Mouse (Mus musculus) forebrain, embryonic 10.5 days (tissue): ENCODE data around the gene Tmem164. TPM values are rescaled to one million over a fixed set of nuclear protein-coding genes. Genes with fewer than 3 reads are reported as not detected.

ENCODE experiments used
- DNase-seq: peaks from one replicate; pipeline ENCODE4 v3.0.0-alpha.2; 2017; ENCODE audit warnings: low spot score; ENCODE audit errors: extremely low spot score
- H3K27ac ChIP-seq: fragments of 300-500 bp; sonication (generic); 2 replicates; pipeline ENCODE4 v1.5.1; 2016; ENCODE audit warnings: mild to moderate bottlenecking
- H3K27me3 ChIP-seq: fragments of 300-500 bp; sonication (generic); 2 replicates; pipeline ENCODE4 v1.6.1; 2016; ENCODE audit warnings: mild to moderate bottlenecking; ENCODE audit not compliant: poor library complexity, severe bottlenecking
- H3K36me3 ChIP-seq: fragments of 300-500 bp; sonication (generic); replicated peaks from 2 replicates; pipeline ENCODE4 v1.6.1; 2016; ENCODE audit warnings: mild to moderate bottlenecking, moderate library complexity
- H3K4me1 ChIP-seq: fragments of 300-500 bp; sonication (generic); 2 replicates; pipeline ENCODE4 v1.6.1; 2016
- H3K4me3 ChIP-seq: fragments of 300-500 bp; sonication (generic); 2 replicates; pipeline ENCODE4 v1.5.1; 2016; ENCODE audit warnings: mild to moderate bottlenecking, moderate library complexity
- H3K9me3 ChIP-seq: fragments of 300-500 bp; sonication (generic); 2 replicates; pipeline ENCODE4 v1.6.1; 2016; ENCODE audit warnings: mild to moderate bottlenecking, moderate library complexity
- WGBS: fragments of 180-500 bp; shearing (Covaris S2); methylation state at CpG from one replicate; pipeline ENCODE4 v1.1.7; 2016; 5-methylcytosine and 5-hydroxymethylcytosine counted together
- polyA plus RNA-seq: library from polyadenylated mRNA; unstranded; fragments of >200 nt; fragmentation: Nextera tagmentation; extraction: Ambion mirVana; gene quantifications from 2 replicates; pipeline ENCODE4 v1.2.1, GENCODE M21; 2016

Gene Tmem164
- polyA plus RNA-seq, 1 experiment from 2014 or later: 67.4 TPM

GRCm38 (mm10) chrX:142727847-142728246, 46.6 kb downstream of the Tmem164 start:
- 63% methylated on average over 6 of the region's 6 CpGs for WGBS
- H3K36me3 ChIP-seq: no peaks in the 10 kb centered on the region
- no peak for DNase-seq
- H3K27ac ChIP-seq: no peak overlapping the region
- H3K4me1 ChIP-seq: peaks cover 43% of the 10 kb centered on the region
- no peaks in the 10 kb centered on the region for H3K9me3 ChIP-seq
- H3K27me3 ChIP-seq: peaks cover 100% of the 10 kb centered on the region
- H3K4me3 ChIP-seq: no peak overlapping the region

GRCm38 (mm10) chrX:142729040-142729439, 47.8 kb downstream of the Tmem164 start:
- 92% methylated on average over 1 of the region's 1 CpGs for WGBS
- Histone ChIP-seq H3K27ac (no peak overlapping the region), H3K4me1 (peaks cover 43% of the 10 kb centered on the region), H3K4me3 (no peak overlapping the region), H3K9me3 (no peaks in the 10 kb centered on the region), H3K36me3 (no peaks in the 10 kb centered on the region), H3K27me3 (peaks cover 100% of the 10 kb centered on the region)
- no peak for DNase-seq

GRCm38 (mm10) chrX:142729482-142729881, 48.3 kb downstream of the Tmem164 start:
- no peak for DNase-seq
- Histone ChIP-seq H3K4me1 (peaks cover 43% of the 10 kb centered on the region), H3K27me3 (peaks cover 100% of the 10 kb centered on the region), H3K9me3 (no peaks in the 10 kb centered on the region), H3K36me3 (no peaks in the 10 kb centered on the region), H3K4me3 (no peak overlapping the region), H3K27ac (no peak overlapping the region)
- 86% methylated on average over 2 of the region's 2 CpGs for WGBS

- Histone ChIP-seq H3K27ac (no peak overlapping the region), H3K4me1 (peaks cover 6% of the 10 kb centered on the region), H3K4me3 (no peak overlapping the region), H3K36me3 (no peaks in the 10 kb centered on the region; the same call in 1 of the 2 replicates), H3K9me3 (no peaks in the 10 kb centered on the region), H3K27me3 (peaks cover 88% of the 10 kb centered on the region)
- WGBS: 82% methylated on average over 4 of the region's 4 CpGs
- DNase-seq: no peak
Observed at GRCm38 (mm10) chrX:142737099-142737498, 55.9 kb downstream of the Tmem164 start.

- WGBS: 77% methylated on average over 6 of the region's 6 CpGs
- peaks cover 87% of the 10 kb centered on the region for H3K27me3 ChIP-seq
- no peak overlapping the region for H3K4me3 ChIP-seq
- H3K4me1 ChIP-seq: no peaks in the 10 kb centered on the region
- no peaks in the 10 kb centered on the region for H3K9me3 ChIP-seq
- H3K27ac ChIP-seq: no peak overlapping the region
- DNase-seq: no peak
- no peaks in the 10 kb centered on the region; the same call in 1 of the 2 replicates for H3K36me3 ChIP-seq
Observed at GRCm38 (mm10) chrX:142737719-142738118, 56.5 kb downstream of the Tmem164 start.

- H3K27me3 ChIP-seq: peaks cover 58% of the 10 kb centered on the region
- H3K36me3 ChIP-seq: peaks cover 5% of the 10 kb centered on the region; the same call in 1 of the 2 replicates
- H3K4me3 ChIP-seq: no peak overlapping the region
- no peaks in the 10 kb centered on the region for H3K9me3 ChIP-seq
- DNase-seq: no peak
- 0 out of 2 replicates have a peak, but pooled peaks cover 6% of the 10 kb centered on the region for H3K4me1 ChIP-seq
- H3K27ac ChIP-seq: no peak overlapping the region
Observed at GRCm38 (mm10) chrX:142747428-142747827, 66.2 kb downstream of the Tmem164 start.

GRCm38 (mm10) chrX:142748574-142748973, 67.4 kb downstream of the Tmem164 start:
- no peak overlapping the region for H3K4me3 ChIP-seq
- H3K9me3 ChIP-seq: no peaks in the 10 kb centered on the region
- WGBS: 90% methylated on average over 3 of the region's 3 CpGs
- peaks cover 5% of the 10 kb centered on the region; the same call in 1 of the 2 replicates for H3K36me3 ChIP-seq
- no peak for DNase-seq
- H3K27ac ChIP-seq: no peak overlapping the region
- H3K4me1 ChIP-seq: 0 out of 2 replicates have a peak, but pooled peaks cover 6% of the 10 kb centered on the region
- H3K27me3 ChIP-seq: peaks cover 57% of the 10 kb centered on the region

GRCm38 (mm10) chrX:142750775-142751174, 69.6 kb downstream of the Tmem164 start:
- Histone ChIP-seq H3K27me3 (peaks cover 52% of the 10 kb centered on the region), H3K27ac (no peak overlapping the region), H3K4me3 (no peak overlapping the region), H3K36me3 (peaks cover 9% of the 10 kb centered on the region; the same call in 1 of the 2 replicates), H3K9me3 (no peaks in the 10 kb centered on the region), H3K4me1 (0 out of 2 replicates have a peak, but pooled peaks cover 6% of the 10 kb centered on the region)
- WGBS: 71% methylated on average over 4 of the region's 4 CpGs
- DNase-seq: no peak

GRCm38 (mm10) chrX:142755542-142755941, 74.3 kb downstream of the Tmem164 start:
- Histone ChIP-seq H3K27me3 (peaks cover 72% of the 10 kb centered on the region), H3K36me3 (peaks cover 17% of the 10 kb centered on the region), H3K4me3 (no peak overlapping the region), H3K4me1 (0 out of 2 replicates have a peak, but pooled peaks cover 3% of the 10 kb centered on the region), H3K27ac (no peak overlapping the region), H3K9me3 (no peaks in the 10 kb centered on the region)
- DNase-seq: no peak
- 88% methylated on average over 6 of the region's 6 CpGs for WGBS

GRCm38 (mm10) chrX:142760415-142760814, 79.2 kb downstream of the Tmem164 start:
- Histone ChIP-seq H3K4me1 (no peaks in the 10 kb centered on the region), H3K27me3 (peaks cover 85% of the 10 kb centered on the region), H3K9me3 (no peaks in the 10 kb centered on the region), H3K27ac (no peak overlapping the region), H3K36me3 (peaks cover 17% of the 10 kb centered on the region), H3K4me3 (no peak overlapping the region)
- 92% methylated on average over 6 of the region's 6 CpGs for WGBS
- no peak for DNase-seq

- DNase-seq: no peak
- Histone ChIP-seq H3K4me3 (no peak overlapping the region), H3K27ac (no peak overlapping the region), H3K4me1 (no peaks in the 10 kb centered on the region), H3K9me3 (no peaks in the 10 kb centered on the region), H3K36me3 (no peaks in the 10 kb centered on the region; the same call in 1 of the 2 replicates), H3K27me3 (peaks cover 69% of the 10 kb centered on the region)
- WGBS: 83% methylated on average over 7 of the region's 7 CpGs
Observed at GRCm38 (mm10) chrX:142763337-142763736, 82.1 kb downstream of the Tmem164 start.

GRCm38 (mm10) chrX:142769698-142770097, 88.5 kb downstream of the Tmem164 start:
- no peak for DNase-seq
- Histone ChIP-seq H3K9me3 (no peaks in the 10 kb centered on the region), H3K27me3 (peaks cover 68% of the 10 kb centered on the region), H3K36me3 (peaks cover 26% of the 10 kb centered on the region), H3K4me1 (no peaks in the 10 kb centered on the region), H3K4me3 (no peak overlapping the region), H3K27ac (no peak overlapping the region)
- WGBS: 92% methylated on average over 6 of the region's 6 CpGs

GRCm38 (mm10) chrX:142773658-142774057, 92.5 kb downstream of the Tmem164 start:
- WGBS: 96% methylated on average over 4 of the region's 4 CpGs
- DNase-seq: no peak
- Histone ChIP-seq H3K9me3 (no peaks in the 10 kb centered on the region), H3K36me3 (peaks cover 42% of the 10 kb centered on the region), H3K4me3 (no peak overlapping the region), H3K27me3 (peaks cover 94% of the 10 kb centered on the region), H3K27ac (no peak overlapping the region), H3K4me1 (peaks cover 9% of the 10 kb centered on the region; the same call in 1 of the 2 replicates)

- WGBS: 75% methylated on average over 4 of the region's 4 CpGs
Observed at GRCm38 (mm10) chrX:142776131-142776530, 94.9 kb downstream of the Tmem164 start.

More at GRCm38 (mm10) chrX:142776131-142776530, 94.9 kb downstream of the Tmem164 start:
- peaks cover 35% of the 10 kb centered on the region for H3K36me3 ChIP-seq
- peaks cover 9% of the 10 kb centered on the region; the same call in 1 of the 2 replicates for H3K4me1 ChIP-seq
- H3K4me3 ChIP-seq: no peak overlapping the region
- no peak for DNase-seq
- peaks cover 93% of the 10 kb centered on the region for H3K27me3 ChIP-seq
- no peak overlapping the region for H3K27ac ChIP-seq
- H3K9me3 ChIP-seq: no peaks in the 10 kb centered on the region
